Mouse (Mus musculus) c-Kit-negative CD71-positive TER-119-positive erythroid progenitor cells, embryonic 14.5 days (primary cell): Measurements from ENCODE around the gene Tmco4.

Source experiments
- DNase-seq: peaks from one replicate; pipeline ENCODE4 v3.0.0-alpha.2; 2013; ENCODE audit warnings: low read depth, low spot score

The Tmco4 gene

GRCm38 (mm10) chr4:139055744-139056143, 83.1 kb downstream of the Tmco4 start:
- no peak for DNase-seq

GRCm38 (mm10) chr4:139057291-139057690, 84.6 kb downstream of the Tmco4 start:
- no peak for DNase-seq

GRCm38 (mm10) chr4:139058029-139058428, 85.3 kb downstream of the Tmco4 start:
- no peak for DNase-seq

DNA sequence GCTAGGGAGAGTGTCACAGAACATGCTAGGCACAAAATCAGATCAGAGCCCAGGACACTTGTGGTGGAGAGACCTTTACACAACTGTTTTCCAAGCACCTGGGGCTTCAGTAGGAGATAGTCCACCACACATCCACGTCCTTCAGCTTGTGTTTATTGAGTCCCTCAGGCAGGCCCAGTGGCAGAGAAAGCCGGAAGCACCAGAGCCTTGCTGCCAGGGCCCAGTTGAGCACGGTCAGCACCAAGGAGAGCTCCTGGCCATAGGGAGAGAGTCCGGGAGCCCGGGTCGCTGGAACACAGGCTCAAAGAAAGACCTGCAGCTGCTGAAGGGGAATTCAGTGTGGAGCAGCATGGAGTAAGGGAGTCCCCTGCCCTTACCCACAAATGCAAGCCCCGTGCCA, 86.9 kb downstream of the Tmco4 start:
- DNase-seq: no peak

GRCm38 (mm10) chr4:139064831-139065230, 92.1 kb downstream of the Tmco4 start:
- DNase-seq: no peak

DNA sequence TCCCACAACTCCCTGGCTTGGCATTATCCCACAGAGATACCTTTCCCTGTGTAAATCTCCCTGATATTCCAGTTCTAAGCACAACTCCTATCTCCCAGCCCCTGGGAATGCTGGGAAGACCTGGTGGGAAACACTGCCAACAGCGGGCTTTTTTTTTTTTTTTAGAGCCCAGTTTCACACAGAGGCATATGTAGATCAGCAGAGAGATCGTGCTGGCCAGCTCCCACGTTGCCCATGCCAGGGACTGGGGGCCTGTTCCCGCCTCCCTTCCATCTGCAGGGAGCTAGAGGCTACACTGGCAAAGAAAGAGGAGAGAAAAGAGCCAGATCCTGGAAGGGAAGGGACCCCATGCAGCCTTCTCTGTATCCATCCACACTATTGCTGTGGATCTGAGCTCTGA, 95.6 kb downstream of the Tmco4 start:
- DNase-seq: no peak

DNA sequence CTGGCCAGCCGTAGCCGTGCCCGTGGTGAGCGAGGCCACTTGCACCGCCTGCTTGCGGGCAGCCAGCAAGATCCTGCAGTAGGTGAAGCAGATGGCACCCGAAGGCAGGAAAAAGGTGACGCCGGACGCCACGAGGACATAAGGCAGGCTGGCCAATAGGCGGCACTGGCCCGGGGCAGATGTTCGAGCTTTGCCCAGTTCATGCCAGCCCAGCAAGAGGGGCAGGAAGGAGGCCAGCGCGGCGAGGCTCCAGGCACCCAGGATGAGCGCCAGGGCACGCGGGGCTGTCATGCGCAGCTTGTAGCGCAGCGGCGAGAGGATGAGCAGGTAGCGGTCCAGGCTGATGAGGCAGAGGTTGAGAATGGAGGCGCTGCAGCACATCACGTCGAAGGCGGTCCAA, 101.4 kb downstream of the Tmco4 start:
- no peak for DNase-seq

DNA sequence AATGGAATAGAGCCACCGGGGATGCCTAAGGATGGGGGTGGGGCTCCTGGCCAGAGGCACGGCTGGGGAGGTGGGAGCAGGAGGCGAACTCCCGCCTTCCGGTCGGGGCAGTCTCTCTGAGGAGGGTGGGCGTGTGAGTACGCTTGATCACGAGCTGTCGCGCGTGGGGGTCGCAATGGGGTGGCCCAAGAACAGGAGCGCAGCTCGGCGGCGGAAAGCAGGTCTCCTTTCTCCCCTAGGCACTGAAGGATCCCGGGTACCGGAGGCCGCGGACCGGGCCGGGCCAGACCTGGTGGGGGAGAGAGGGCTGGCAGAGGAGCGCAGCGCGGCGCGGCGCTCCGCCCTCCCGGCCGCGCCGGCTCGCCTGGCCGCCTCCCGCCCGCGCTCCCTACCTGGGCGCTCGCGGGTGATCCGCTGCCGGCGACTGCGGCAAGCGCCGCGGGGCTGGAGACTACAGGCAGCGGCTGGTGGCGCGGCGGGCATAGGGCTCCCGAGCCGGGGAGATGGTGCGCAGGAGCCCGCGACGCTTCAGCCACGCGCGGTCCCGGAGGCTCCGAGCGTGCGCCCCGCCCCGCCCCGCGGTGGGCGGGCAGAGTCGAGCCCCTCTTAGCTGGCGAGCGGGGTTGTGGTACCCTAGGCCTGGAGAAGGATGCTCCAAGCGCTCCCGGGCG, 102.5 kb downstream of the Tmco4 start, which contains the start of gene Htr6:
TSS of gene Htr6 (minus strand) at position 530 of the 671 bp plus-strand sequence.
- DNase-seq: no peak

- no peak for DNase-seq
Observed at GRCm38 (mm10) chr4:139075915-139076314, 103.2 kb downstream of the Tmco4 start.

- DNase-seq: no peak
Observed at GRCm38 (mm10) chr4:139078313-139078712, 105.6 kb downstream of the Tmco4 start.

DNA sequence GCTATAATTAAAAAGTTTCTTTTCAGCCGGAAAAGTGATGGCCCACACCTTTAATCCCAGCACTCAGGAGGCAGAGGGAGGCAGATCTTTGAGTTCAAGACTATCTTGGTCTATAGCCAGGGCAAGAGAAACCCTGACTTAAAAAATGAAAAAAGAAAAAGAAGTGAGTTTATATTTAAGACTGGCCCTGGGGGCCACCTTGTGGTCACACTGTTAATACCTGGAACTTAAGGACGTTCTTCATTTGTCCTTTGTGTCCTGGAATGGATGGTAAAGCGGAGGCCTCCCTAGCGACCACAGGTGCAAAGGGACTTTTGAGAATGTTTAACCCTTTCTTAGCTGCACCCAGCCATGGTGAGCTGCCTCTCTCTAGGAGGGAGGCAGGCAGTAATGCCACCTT, 106.0 kb downstream of the Tmco4 start:
- no peak for DNase-seq

DNA sequence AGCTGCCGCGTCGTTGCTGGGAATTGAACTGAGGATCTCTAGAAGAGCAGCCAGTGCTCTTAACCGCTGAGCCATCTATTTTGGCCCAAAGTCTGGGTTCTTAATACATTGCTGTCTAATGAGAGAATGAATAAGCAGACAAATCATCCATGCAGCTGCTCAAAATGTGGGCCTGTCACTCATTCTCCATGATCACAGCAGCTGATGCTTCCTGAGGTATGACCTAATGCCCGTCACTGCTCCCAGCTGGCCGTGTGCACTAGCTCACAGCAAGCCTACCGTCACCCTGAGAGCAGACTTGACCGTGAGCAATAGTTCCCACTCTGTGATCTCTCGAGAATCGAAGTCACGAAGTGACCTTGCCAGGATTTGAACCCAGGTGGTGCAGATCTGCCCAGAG, 106.8 kb downstream of the Tmco4 start:
- DNase-seq: no peak

- no peak for DNase-seq
Observed at GRCm38 (mm10) chr4:139080259-139080658, 107.6 kb downstream of the Tmco4 start.

DNA sequence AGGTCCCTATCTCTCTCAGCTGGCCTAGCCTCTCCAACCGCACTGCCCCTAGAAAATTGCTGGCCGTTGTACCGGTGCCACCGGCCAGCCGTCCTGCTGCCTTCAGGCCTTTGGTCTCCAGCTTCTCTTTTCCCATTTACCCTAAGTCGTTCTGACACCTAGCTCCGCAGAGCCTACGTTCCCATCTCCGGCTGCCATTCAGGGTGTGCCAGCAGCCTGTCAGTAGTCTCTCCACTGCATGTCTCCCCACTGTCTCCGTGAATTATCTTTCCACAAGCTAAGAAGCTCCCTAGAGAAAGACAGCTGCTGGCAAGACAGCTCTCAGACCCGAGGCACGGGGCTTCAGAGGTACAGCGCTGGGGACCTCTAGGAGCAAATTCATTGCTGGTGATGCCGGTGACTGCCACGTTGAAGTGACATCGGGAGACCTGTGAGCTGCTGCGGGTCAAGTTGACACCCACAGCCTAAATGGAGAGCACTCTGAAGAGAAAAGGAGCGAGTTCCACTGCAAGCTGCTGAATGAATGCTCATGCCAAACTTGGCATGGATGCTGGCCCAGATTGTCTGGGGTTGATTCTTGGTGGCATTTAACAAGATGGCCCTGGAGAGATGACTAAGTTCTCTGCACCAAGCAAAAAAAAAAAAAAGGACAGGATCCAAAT, 108.7 kb downstream of the Tmco4 start:
- DNase-seq: no peak

DNA sequence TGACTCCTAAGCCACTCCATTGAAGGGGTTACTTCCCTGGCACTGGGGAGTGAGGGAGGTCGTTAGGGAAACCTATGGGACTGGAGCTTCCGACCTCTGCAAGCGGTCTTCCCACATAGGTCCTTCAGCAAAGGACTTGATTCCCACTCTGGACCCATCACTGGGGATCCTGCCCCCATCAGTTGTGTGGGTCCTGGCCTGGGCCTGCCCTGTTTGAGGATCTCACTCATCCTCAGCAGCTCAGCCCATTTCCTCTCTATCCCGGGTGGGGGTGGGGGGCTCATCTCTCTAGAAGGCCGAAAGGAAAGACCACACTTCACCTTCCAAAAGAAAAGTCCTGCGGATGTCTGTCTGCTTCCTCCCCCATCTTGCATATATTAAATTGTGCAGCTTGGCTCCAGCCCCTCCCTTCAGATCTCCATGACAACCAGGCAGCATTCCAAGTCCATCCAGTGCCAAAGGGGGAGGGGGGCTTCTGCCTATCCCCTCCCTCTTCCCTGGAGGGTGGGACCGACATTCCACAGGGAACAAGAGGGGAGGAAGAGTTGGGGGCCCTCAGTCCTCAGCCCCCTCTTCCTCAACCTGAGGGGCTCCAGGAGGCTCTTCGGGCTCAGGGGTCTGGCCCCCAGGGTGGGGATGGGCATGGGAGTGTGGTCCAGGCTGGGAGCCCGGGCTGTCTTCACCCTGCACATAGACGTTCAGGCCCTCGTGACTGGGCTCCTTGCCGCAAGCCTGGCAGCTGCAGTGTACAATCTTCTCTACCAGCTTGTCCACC, 110.3 kb downstream of the Tmco4 start:
- no peak for DNase-seq

- no peak for DNase-seq
Observed at GRCm38 (mm10) chr4:139085337-139085736, 112.6 kb downstream of the Tmco4 start.

DNA sequence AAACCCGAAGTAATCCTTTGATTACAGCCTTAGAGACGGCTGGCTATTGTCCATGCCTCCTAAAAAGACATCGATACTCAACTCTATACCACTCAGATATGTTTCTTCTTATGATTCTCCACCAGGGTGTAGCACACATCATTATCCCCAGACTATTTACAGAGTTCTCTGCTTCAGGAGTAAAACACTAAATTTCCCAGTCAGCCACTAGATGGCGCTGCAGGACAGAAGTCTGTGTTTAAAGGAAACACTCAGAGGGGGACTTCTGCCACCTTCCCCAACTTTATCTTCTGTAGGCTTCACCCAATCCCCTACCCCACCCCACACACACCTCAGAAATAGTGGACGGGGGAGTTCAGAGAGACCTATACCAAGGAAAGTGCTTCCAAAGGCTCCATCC, 113.3 kb downstream of the Tmco4 start:
- DNase-seq: peak; percentile 58

GRCm38 (mm10) chr4:139086984-139087383, 114.3 kb downstream of the Tmco4 start:
- no peak for DNase-seq

- no peak for DNase-seq
Observed at GRCm38 (mm10) chr4:139088982-139089671, 116.4 kb downstream of the Tmco4 start.

DNA sequence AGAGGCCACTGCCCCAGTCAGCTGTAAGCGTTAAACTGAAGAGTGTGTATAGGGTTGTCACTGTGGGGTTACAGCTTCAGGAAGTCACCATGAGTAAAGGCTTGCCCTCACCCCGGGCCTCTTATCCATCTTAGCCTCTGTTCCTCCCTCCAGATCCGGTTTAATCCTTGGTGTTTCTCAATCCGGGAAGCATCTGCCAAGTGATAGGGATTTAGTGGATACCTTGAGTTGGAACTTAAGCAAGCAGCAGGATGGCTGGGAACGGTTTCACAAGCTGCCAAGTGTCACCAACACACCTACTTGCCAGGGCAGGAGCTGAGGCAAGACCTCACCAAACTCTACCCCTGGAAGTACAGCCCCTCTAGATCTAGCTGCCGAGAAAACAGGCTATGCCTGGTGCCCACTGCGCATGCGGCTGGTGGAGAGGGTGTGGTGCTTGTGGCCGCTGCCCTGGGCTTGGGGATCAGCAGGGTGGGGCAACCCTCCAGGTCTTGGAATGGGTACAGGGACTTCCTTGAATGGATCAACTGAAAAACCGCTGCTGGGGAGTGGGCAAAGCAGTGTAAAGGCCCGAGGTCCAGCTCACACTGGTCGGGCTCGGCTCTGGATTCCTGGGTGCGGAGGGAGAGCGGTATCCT, 117.7 kb downstream of the Tmco4 start:
- no peak for DNase-seq

- DNase-seq: no peak
Observed at GRCm38 (mm10) chr4:139091066-139091465, 118.4 kb downstream of the Tmco4 start.
